ENCODE assay signal across 8 mouse cellular contexts in genomic region chr7:6191376-6191775, GRCm38 (mm10). TPM values are rescaled to one million over a fixed set of nuclear protein-coding genes. Genes with fewer than 3 reads are reported as not detected.
DNase-seq lines count a peak whose midpoint lies in the region; ATAC-seq lines count a peak whose summit lies in the region.
"Had no signal": no experiment of that assay in that cellular context is flagged by ENCODE, and none has a peak within 500 bp of the region (broad histone marks: within the 10 kb centered on the region; RNA-seq: fewer than 3 reads in every experiment).

No protein-coding gene starts in this region.

- DNase-seq in MN1 (ENCODE audit: low spot score) = peak; percentile 77
- peak; percentile 72 for DNase-seq in cerebellum, adult 9-11 months
- peak; percentile 49 to 55 for DNase-seq in gastrocnemius, adult 8-10 months (ENCODE audit: low spot score in 2 of 2)
- DNase-seq in layer of hippocampus, adult 11-12 months (ENCODE audit: low spot score) = peak; percentile 88
- DNase-seq in lung, postnatal 14 days = peak; percentile 86
- peak; percentile 51 for DNase-seq in spleen, adult 12 weeks (ENCODE audit: low spot score)

- peak; percentile 71 for ATAC-seq in CD4-positive, CD25-positive, alpha-beta regulatory T cell, adult 4 months

RNA-seq across cellular contexts. Expression of gene Galp, which starts 5.5 kb away (rescaled TPM):
- polyA plus RNA-seq in CD4-positive, CD25-positive, alpha-beta regulatory T cell, adult 4 months (2017; shearing (Covaris generic)) = not detected
- total RNA-seq in gastrocnemius, adult 8-10 months (2022) = not detected
- polyA plus RNA-seq: liver, embryonic 15.5 days had no signal

RNA-seq across cellular contexts. Expression of gene Zfp444, which starts 19.4 kb away (rescaled TPM):
- polyA plus RNA-seq in CD4-positive, CD25-positive, alpha-beta regulatory T cell, adult 4 months (2017; shearing (Covaris generic)) = 10 to 100 TPM in 1 of 2 experiments, 1 to 10 TPM in 1; 5.6 to 10.6 TPM
- total RNA-seq in gastrocnemius, adult 8-10 months (2022) = 1 to 10 TPM; 5.5 to 8.7 (median 7.4) TPM

RNA-seq across cellular contexts. Expression of gene Zscan5b, which starts 30.7 kb away (rescaled TPM):
- polyA plus RNA-seq in CD4-positive, CD25-positive, alpha-beta regulatory T cell, adult 4 months (2017; shearing (Covaris generic)) = not detected
- total RNA-seq in gastrocnemius, adult 8-10 months (2022) = not detected
- polyA plus RNA-seq: liver, embryonic 15.5 days had no signal

RNA-seq across cellular contexts. Expression of gene Zfp787, which starts 35.6 kb away (rescaled TPM):
- 1 to 10 TPM; 6.7 to 6.9 TPM for polyA plus RNA-seq in CD4-positive, CD25-positive, alpha-beta regulatory T cell, adult 4 months (2017; shearing (Covaris generic))
- total RNA-seq in gastrocnemius, adult 8-10 months (2022) = 10 to 100 TPM; 27.1 to 32.2 (median 29.7) TPM

Comparison
In these comparisons a context has a peak if more than half of its experiments do, and no peak if none do; other contexts are left out.
1. Peak in every context shown above with its lines: DNase-seq and ATAC-seq.